Mouse (Mus musculus) forebrain, embryonic 10.5 days (tissue): ENCODE results near the gene Prlh. TPM values are rescaled to one million over a fixed set of nuclear protein-coding genes. Genes with fewer than 3 reads are reported as not detected.
A peak's percentile ranks its signal among the peaks of the same experiment; 100 is the strongest.

Experiments
- DNase-seq: peaks from one replicate; pipeline ENCODE4 v3.0.0-alpha.2; 2017; ENCODE audit warnings: low spot score; ENCODE audit errors: extremely low spot score
- H3K27ac ChIP-seq: fragments of 300-500 bp; sonication (generic); 2 replicates; pipeline ENCODE4 v1.5.1; 2016; ENCODE audit warnings: mild to moderate bottlenecking
- H3K27me3 ChIP-seq: fragments of 300-500 bp; sonication (generic); 2 replicates; pipeline ENCODE4 v1.6.1; 2016; ENCODE audit warnings: mild to moderate bottlenecking; ENCODE audit not compliant: poor library complexity, severe bottlenecking
- H3K36me3 ChIP-seq: fragments of 300-500 bp; sonication (generic); replicated peaks from 2 replicates; pipeline ENCODE4 v1.6.1; 2016; ENCODE audit warnings: mild to moderate bottlenecking, moderate library complexity
- H3K4me1 ChIP-seq: fragments of 300-500 bp; sonication (generic); 2 replicates; pipeline ENCODE4 v1.6.1; 2016
- H3K4me3 ChIP-seq: fragments of 300-500 bp; sonication (generic); 2 replicates; pipeline ENCODE4 v1.5.1; 2016; ENCODE audit warnings: mild to moderate bottlenecking, moderate library complexity
- H3K9me3 ChIP-seq: fragments of 300-500 bp; sonication (generic); 2 replicates; pipeline ENCODE4 v1.6.1; 2016; ENCODE audit warnings: mild to moderate bottlenecking, moderate library complexity
- WGBS: fragments of 180-500 bp; shearing (Covaris S2); methylation state at CpG from one replicate; pipeline ENCODE4 v1.1.7; 2016; 5-methylcytosine and 5-hydroxymethylcytosine counted together
- polyA plus RNA-seq: library from polyadenylated mRNA; unstranded; fragments of >200 nt; fragmentation: Nextera tagmentation; extraction: Ambion mirVana; gene quantifications from 2 replicates; pipeline ENCODE4 v1.2.1, GENCODE M21; 2016

Prlh gene
- polyA plus RNA-seq, 1 experiment from 2014 or later: not detected

- Histone ChIP-seq H3K27ac (no peak overlapping the region), H3K27me3 (peaks cover 19% of the 10 kb centered on the region), H3K4me1 (peaks cover 15% of the 10 kb centered on the region), H3K9me3 (no peaks in the 10 kb centered on the region), H3K36me3 (no peaks in the 10 kb centered on the region), H3K4me3 (no peak overlapping the region)
- 56% methylated on average over 15 of the region's 15 CpGs for whole genome bisulfite sequencing
- no peak for DNase-seq
Measured at GRCm38 (mm10) chr1:90927308-90927707, 25.6 kb upstream of the Prlh start.

DNA sequence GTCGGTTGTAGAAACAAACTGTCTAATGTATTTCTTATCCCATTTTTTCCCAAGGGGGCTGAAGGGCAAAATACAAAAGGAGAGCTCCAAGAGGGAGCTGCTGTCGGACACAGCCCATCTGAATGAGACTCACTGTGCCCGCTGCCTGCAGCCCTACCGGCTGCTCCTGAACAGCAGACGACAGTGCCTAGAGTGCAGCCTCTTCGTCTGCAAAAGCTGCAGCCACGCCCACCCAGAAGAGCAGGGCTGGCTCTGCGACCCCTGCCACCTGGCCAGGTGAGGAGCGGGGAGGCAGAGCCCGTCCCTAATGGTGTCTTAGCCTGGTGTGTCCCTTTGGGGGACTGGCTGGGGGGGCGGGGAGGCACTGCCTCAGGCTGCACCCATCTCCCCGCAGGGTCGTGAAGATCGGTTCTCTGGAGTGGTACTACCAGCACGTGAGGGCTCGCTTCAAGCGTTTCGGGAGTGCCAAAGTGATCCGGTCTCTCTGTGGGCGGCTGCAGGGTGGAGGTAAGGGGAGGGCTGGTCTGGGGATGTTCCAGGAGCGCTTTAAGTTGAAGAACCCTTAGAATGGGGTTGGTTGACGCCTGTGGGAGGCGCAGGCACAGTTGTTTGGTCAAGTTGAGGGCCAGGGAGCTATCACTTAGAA, 24.9 kb upstream of the Prlh start:
- H3K27me3 ChIP-seq: peaks cover 19% of the 10 kb centered on the region
- peak overlapping the region; percentile 30; the same call in 1 of the 2 replicates for H3K27ac ChIP-seq
- H3K36me3 ChIP-seq: no peaks in the 10 kb centered on the region
- H3K4me3 ChIP-seq: peak overlapping the region; percentile 50
- no peak for DNase-seq
- peaks cover 15% of the 10 kb centered on the region for H3K4me1 ChIP-seq
- WGBS: 2% methylated on average over 23 of the region's 23 CpGs
- H3K9me3 ChIP-seq: no peaks in the 10 kb centered on the region

DNA sequence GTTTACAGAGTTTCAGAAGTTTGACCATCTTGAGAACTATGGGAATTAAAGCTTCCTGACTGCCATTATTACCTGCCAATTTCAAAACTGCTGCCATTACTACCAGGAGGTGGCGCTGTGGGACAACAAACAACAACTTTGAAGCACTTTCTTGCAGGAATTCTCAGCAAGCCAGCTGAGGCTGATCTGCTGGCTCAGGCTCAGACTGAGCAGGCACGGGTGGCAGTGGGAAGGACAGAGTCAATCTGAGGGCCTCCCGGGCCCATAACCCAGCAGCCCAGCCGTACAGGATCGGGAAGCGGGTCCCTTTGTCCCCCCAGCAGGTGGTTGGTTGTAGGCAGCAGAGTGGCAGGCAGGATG, 24.4 kb upstream of the Prlh start:
- WGBS: 5% methylated on average over 6 of the region's 6 CpGs
- DNase-seq: peak; percentile 84
- peaks cover 15% of the 10 kb centered on the region for H3K4me1 ChIP-seq
- H3K4me3 ChIP-seq: peak overlapping the region; percentile 50
- no peaks in the 10 kb centered on the region for H3K36me3 ChIP-seq
- H3K9me3 ChIP-seq: no peaks in the 10 kb centered on the region
- H3K27ac ChIP-seq: 0 out of 2 replicates have a peak overlapping the region, but pooled peaks have one; percentile 12
- H3K27me3 ChIP-seq: peaks cover 19% of the 10 kb centered on the region

DNA sequence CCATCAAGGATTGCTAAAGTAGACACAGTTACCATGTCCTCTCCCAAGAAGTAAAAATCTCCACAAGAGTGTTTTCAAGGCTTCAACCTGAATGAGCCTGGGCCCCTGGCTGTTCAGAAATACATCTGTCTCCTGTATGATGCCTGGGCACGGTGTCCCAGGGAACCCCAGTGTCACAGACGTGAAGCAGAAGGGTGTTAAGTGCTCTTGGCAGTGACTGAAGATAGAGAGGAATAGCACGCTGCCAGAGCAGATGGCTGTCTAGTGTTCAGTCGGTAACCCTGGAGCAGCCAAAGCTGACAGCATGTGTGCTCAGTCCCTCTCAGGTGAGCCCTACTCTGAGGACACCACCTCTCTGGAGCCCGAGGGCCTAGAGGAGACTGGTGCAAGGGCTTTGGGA, 19.9 kb upstream of the Prlh start:
- DNase-seq: no peak
- WGBS: 81% methylated on average over 5 of the region's 5 CpGs
- Histone ChIP-seq H3K27me3 (peaks cover 4% of the 10 kb centered on the region), H3K4me1 (peaks cover 16% of the 10 kb centered on the region), H3K36me3 (no peaks in the 10 kb centered on the region), H3K4me3 (no peak overlapping the region), H3K9me3 (no peaks in the 10 kb centered on the region), H3K27ac (no peak overlapping the region)

- no peaks in the 10 kb centered on the region for H3K27me3 ChIP-seq
- no peaks in the 10 kb centered on the region for H3K36me3 ChIP-seq
- no peaks in the 10 kb centered on the region for H3K9me3 ChIP-seq
- peaks cover 8% of the 10 kb centered on the region for H3K4me1 ChIP-seq
- DNase-seq: no peak
- H3K27ac ChIP-seq: no peak overlapping the region
- WGBS: 69% methylated on average over 9 of the region's 9 CpGs
- no peak overlapping the region for H3K4me3 ChIP-seq
Measured at GRCm38 (mm10) chr1:90936990-90937389, 15.9 kb upstream of the Prlh start.

GRCm38 (mm10) chr1:90939980-90940379, 12.9 kb upstream of the Prlh start:
- no peaks in the 10 kb centered on the region for H3K27me3 ChIP-seq
- no peak for DNase-seq
- no peaks in the 10 kb centered on the region for H3K36me3 ChIP-seq
- no peak overlapping the region for H3K27ac ChIP-seq
- WGBS: 84% methylated on average over 4 of the region's 4 CpGs
- peaks cover 8% of the 10 kb centered on the region for H3K4me1 ChIP-seq
- no peak overlapping the region for H3K4me3 ChIP-seq
- H3K9me3 ChIP-seq: no peaks in the 10 kb centered on the region

- Histone ChIP-seq H3K36me3 (no peaks in the 10 kb centered on the region), H3K4me3 (no peak overlapping the region), H3K9me3 (no peaks in the 10 kb centered on the region), H3K27me3 (no peaks in the 10 kb centered on the region), H3K4me1 (no peaks in the 10 kb centered on the region), H3K27ac (no peak overlapping the region)
- WGBS: 55% methylated on average over 10 of the region's 10 CpGs
- DNase-seq: no peak
Measured at GRCm38 (mm10) chr1:90945171-90945570, 7.7 kb upstream of the Prlh start.

DNA sequence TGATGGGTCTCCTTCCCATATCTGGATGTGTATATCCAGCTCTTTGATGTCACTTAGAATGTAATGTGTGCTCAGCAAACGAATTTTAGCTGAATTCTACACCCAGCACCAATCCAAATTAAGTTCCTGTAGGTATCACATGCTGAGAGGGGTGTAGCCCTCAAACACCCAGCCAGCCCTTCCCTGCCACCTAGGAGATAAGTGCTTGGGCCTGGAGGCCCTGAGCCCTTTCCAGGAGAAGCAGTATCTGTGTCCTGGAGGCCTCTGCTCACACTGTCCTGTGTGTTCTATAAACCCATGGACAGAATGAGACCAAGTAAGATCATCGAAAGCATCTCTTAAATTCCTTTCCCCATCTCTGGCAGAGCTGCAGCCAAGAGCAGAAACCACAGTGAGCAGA, 5.7 kb upstream of the Prlh start:
- DNase-seq: no peak
- 73% methylated on average over 2 of the region's 2 CpGs for WGBS

GRCm38 (mm10) chr1:90949309-90949708, 3.6 kb upstream of the Prlh start:
- no peak for DNase-seq
- no peak overlapping the region for H3K27ac ChIP-seq
- 76% methylated on average over 9 of the region's 9 CpGs for WGBS

More for the DNA sequence above, 5.7 kb upstream of the Prlh start:
- H3K27me3 ChIP-seq: no peaks in the 10 kb centered on the region
- H3K27ac ChIP-seq: no peak overlapping the region
- no peaks in the 10 kb centered on the region for H3K4me1 ChIP-seq
- no peaks in the 10 kb centered on the region for H3K36me3 ChIP-seq
- H3K9me3 ChIP-seq: no peaks in the 10 kb centered on the region
- no peak overlapping the region for H3K4me3 ChIP-seq

DNA sequence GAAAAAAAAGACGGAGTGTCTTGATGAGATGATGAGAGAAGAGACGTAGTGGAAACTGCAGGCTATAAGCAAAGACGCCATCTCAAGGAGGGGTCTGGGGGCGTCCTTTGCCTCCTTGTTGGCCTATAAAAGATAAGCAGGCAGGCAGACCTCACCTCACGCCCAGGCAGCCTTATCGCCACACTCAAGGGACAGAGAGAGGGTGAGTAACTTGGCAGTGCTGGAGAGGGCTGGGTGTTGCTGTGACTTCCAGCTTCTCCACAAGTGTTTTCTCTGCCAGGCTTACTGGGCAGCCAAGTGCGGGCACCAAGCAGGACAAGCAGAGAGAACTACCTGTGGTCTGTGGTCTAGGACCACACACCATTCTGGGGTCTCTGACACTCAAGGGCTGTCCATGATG, 1.2 kb upstream of the Prlh start:
- WGBS: 87% methylated on average over 7 of the region's 7 CpGs
- Histone ChIP-seq H3K4me3 (no peak overlapping the region), H3K36me3 (no peaks in the 10 kb centered on the region), H3K27ac (no peak overlapping the region), H3K9me3 (no peaks in the 10 kb centered on the region), H3K4me1 (no peaks in the 10 kb centered on the region), H3K27me3 (no peaks in the 10 kb centered on the region)
- DNase-seq: no peak

More at GRCm38 (mm10) chr1:90949309-90949708, 3.6 kb upstream of the Prlh start:
- Histone ChIP-seq H3K27me3 (no peaks in the 10 kb centered on the region), H3K4me3 (no peak overlapping the region), H3K9me3 (no peaks in the 10 kb centered on the region), H3K4me1 (no peaks in the 10 kb centered on the region), H3K36me3 (no peaks in the 10 kb centered on the region)

- no peak for DNase-seq
- Histone ChIP-seq H3K4me3 (no peak overlapping the region), H3K27me3 (peaks cover 9% of the 10 kb centered on the region; the same call in 1 of the 2 replicates), H3K36me3 (no peaks in the 10 kb centered on the region), H3K9me3 (no peaks in the 10 kb centered on the region), H3K4me1 (no peaks in the 10 kb centered on the region; the same call in 1 of the 2 replicates), H3K27ac (no peak overlapping the region)
- 83% methylated on average over 11 of the region's 11 CpGs for WGBS
Measured at GRCm38 (mm10) chr1:90953688-90954087, 780 bp downstream of the Prlh start.

GRCm38 (mm10) chr1:90956245-90957096, 3.6 kb downstream of the Prlh start:
- peak; percentile 58 for DNase-seq
- H3K4me1 ChIP-seq: no peaks in the 10 kb centered on the region; the same call in 1 of the 2 replicates
- H3K27me3 ChIP-seq: peaks cover 13% of the 10 kb centered on the region; the same call in 1 of the 2 replicates
- 33% methylated on average over 7 of the region's 7 CpGs for WGBS
- no peak overlapping the region for H3K27ac ChIP-seq
- no peak overlapping the region for H3K4me3 ChIP-seq
- no peaks in the 10 kb centered on the region for H3K9me3 ChIP-seq
- no peaks in the 10 kb centered on the region for H3K36me3 ChIP-seq

GRCm38 (mm10) chr1:90962526-90962925, 9.6 kb downstream of the Prlh start:
- no peak for DNase-seq
- 45% methylated on average over 4 of the region's 4 CpGs for WGBS
- H3K9me3 ChIP-seq: no peaks in the 10 kb centered on the region
- peaks cover 9% of the 10 kb centered on the region for H3K4me1 ChIP-seq
- H3K36me3 ChIP-seq: no peaks in the 10 kb centered on the region
- peaks cover 13% of the 10 kb centered on the region; the same call in 1 of the 2 replicates for H3K27me3 ChIP-seq
- H3K27ac ChIP-seq: no peak overlapping the region
- no peak overlapping the region for H3K4me3 ChIP-seq
